Mouse (Mus musculus): ENCODE measurements at regions not wholly inside any gene's neighbourhood (a gene's known extent, or its start where the extent isn't known, plus 50 kb on each side); places are given as distances from the start of the nearest gene placed in this dataset.
A peak's percentile ranks its signal among the peaks of the same experiment; 100 is the strongest.

DNA sequence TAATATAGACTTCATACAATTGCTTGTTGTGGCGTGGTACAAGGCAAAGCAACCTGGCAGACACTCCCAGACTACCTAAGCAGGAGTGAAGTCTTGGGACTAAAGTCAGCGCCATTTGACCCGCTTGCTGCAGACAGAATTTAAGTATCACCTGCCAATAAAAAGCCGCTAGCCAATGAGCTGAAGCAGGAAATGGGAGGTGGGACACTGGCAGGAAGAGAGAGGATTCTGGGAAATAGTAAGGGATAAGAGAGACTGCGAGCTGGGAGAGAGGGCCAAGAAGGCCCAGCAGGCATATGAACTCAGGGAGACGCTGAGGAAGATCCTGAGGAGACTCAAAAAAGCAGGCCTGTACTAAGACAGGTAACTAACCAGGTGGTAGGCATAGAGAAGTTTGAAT is 102.0 kb upstream of the Slc22a12 start:
- DNase-seq, result no peak

DNA sequence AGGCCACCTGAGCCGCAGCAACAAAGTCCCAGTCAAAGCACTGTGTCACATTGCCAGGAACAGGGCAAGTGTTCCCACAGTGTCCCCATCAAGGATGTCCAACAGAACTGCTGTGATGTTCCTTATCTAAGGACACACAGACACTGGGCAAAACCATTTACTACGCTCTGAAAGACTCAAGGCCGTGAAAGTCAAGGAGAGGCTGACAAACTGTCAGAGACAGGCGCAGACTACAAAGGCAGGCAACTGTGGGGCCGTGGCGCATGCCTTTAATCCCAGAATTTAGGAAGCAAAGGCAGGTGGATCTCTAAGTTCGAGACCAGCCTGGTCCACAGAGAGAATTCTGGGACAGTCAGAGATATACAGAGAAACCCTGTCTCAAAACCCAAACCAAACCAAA is 96.8 kb upstream of the Slc22a12 start:
- DNase-seq, result no peak

DNA sequence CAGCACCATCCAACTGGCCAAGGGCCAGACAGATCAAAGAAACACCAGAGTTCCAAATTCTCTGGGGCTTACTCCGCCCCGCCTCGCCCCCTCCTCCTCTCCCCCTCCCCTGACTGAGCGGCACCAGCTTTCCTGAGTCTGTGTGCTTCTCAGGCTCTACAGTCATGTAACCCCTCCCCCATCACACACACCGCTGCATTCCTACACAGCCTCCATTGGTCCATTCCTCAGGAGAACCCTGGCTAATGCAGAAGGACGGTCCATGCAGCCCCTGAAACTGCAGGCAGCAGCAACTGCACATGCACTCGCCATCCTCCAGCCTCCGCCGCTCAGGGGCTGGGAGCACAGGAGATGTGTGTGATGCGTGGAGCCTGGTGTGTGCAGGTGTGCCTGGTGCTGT is 90.6 kb upstream of the Slc22a12 start:
- DNase-seq, result no peak

DNA sequence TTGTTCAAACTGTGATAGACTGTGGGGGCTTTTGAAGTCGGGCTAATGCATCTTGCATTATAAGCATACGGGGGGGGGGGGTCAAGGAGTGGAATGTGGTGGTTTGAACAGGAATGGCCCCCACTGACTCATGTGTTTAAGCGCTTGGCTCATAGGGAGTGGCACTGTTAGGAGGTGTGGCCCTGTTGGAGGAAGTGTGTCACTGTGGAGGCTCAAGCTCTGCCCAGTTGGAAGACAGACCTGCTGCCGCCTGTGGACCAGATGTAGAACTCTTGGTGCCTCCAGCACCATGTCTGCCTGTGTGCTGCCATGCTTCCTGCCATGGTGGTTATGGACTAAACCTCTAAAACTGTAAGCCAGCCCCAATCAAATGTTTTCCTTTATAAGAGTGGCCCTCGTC is 89.0 kb upstream of the Slc22a12 start:
- DNase-seq, result no peak

DNA sequence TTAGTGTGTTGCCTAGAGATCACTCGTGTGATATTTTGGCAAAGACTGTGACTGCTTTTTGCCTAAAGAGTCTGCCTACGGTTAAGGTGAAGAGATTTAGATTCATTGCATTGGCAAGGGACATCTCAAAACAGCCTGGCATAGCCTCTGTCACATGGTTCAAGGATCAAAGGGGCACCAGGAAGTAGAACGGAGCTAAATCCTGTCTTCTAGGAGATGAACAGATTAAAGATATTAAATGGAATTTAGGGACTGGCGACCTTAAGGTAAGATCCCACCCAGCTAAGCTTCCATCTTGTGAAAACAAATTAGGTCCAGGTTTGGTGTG is 87.7 kb upstream of the Slc22a12 start:
- no peak for DNase-seq

DNA sequence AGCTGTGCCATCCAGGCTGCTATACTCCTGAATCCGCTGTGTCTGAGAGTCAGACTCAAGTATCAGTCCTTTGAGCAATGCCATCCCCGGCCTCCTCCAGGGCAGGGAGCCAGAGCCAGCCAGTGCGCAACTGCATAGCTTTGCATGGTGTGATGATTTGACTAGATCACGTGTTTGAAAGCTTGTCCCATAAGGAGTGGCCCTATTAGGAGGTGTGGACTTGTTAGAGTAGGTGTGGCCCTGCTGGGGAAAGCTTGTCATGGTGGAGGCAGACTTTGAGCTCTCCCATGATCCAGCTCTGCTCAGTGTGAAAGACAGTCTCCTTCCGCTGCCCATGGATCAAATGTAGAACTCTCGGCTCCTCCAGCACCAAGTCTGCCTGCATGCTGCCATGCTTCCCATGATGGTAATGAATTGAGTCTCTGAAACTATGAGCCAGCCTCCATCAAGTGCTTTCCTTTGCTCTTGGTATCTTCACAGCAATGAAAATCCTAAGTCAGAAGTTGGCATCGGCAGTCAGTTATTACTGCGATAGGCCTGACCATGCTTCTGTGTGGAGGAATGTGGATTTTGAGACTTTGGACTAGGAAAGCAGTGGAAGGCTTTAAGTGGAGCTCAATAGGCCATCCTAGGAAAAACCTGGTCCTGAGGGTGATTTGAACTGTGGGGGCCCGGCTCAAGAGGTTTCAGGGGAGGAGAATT is 87.2 kb upstream of the Slc22a12 start:
- no peak for DNase-seq

DNA sequence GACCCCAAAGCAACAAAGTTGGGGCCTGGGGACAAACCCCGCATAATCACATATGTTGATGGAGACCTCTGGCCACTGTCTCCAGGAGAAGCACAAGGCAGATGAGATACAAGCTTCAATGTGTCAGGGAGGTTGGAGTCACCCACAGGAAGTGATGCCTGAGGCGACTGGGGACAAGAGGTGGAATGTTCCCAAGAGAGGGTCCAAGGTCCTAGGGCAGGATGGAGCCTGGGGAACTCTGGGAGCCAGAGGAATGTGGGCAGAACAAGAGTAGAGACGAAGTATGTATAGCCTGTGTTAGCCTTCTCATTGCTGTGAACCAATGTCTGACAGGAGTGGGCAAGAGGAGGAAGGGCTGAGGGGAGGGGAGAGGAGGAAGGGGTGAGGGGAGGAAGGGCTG is 82.7 kb upstream of the Slc22a12 start:
- DNase-seq, result no peak

DNA sequence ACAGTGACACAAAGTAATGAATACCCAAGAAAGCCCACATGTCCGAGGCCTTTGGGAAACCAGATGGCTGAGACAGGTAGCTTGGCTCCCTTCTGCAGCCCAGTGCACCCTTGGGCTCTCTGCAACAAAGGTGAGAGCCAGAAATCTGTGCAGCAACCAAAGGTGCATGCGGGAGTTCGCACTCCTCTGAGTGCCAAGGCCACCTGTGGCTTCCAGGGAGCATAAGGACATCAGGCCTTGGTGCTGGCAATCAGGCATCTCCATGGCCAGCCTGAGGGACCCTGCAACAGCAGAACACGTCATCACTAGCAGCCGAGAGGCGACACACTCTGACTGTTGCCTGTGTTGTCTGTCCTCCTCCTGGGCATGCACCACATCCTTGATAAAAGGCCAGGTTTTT is 78.2 kb upstream of the Slc22a12 start:
- no peak for DNase-seq

DNA sequence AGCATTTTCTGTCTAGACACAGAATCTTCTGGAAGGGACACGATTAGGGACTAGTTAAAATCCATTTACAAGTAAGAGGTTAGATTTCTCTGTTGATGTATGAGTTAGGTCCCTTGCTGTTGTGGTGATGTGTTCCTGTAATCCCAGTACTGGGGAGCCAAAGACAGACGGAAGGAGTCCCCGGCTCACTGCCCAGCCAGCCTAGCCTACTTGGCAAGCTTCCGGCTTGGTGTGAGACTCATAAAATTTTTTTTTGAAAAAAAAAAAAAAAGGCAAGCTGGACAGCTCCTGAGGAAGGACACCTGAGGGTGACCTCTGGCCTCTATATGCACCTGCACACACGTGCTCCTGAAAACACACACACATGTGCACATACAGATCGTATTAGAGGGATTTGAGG is 76.7 kb upstream of the Slc22a12 start:
- no peak for DNase-seq

DNA sequence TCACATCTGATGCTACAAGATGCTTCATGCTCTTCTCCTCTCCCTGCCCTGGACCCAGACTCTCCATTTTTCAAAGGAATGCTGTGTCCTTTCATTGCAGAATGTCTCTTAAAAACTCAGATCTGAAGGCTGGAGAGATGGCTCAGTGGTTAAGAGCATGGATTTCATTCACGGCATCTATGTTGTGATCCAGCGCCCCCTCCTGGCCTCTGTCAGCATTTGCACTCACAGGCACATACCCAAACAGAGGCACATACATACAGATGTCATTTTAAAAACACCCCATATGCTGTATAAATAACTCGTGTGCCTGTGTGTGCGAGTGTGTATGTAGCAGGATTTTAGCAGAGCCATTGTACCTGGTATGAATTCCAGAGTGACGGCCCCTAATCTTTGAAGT is 73.8 kb upstream of the Slc22a12 start:
- DNase-seq, result no peak

DNA sequence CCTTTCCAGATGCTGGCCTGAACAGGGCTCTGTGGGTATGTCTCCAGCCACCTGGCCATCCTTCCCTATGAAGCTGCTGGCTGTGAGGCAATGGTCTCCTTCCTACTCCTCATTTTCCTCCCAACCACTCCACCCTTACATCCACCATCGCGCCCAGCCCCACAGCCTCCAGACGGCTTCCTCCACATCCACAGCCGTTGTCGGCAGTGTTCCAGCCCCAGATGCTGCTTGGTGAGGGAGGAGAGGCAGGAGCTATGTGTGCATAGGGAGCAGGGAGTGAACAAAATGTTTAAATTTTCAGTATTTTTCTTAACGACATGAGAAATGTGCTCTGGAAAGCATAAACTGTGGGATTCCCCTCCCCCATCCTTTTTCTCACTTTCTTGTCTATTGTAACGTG is 69.6 kb upstream of the Slc22a12 start:
- peak in 1 of 2 experiments; percentile 20 for DNase-seq

DNA sequence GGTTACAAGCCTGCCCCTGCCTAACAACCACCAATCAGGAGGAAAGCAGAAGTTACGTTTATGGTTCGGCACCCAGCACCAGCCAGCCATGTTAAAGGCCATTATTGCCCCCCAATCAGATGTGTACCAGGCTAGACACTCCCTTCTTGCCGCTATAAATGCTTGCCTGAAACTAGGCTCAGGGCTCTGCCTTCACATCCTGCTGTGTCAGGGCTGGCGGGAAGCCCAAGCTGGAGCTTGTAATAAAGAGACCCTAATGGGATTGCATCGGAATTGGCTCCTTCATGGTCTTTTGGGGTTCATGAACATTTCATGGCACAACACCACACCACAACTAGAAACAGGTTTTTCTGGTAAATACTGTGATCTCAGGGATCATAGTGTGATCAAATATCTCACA is 69.1 kb upstream of the Slc22a12 start:
- no peak for DNase-seq

DNA sequence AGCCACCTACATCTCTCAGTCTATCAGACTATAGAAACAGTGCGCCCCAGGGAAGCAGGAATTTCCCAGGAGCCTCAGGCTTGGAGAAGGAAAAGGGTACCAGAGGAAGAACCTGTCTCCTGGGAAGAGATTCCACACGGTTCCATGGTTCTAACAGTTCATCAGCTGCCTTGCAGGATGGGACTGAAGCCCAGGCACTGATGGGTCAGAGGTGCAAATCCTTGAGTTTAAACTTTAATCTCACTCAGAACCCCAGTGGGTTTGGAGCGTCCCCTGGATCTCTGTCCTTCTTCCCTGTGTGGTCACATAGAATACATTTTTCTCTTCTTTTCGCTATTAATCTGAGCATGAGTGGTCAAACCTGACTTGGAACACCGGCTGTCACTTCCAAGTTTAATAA is 67.9 kb upstream of the Slc22a12 start:
- no peak for DNase-seq

DNA sequence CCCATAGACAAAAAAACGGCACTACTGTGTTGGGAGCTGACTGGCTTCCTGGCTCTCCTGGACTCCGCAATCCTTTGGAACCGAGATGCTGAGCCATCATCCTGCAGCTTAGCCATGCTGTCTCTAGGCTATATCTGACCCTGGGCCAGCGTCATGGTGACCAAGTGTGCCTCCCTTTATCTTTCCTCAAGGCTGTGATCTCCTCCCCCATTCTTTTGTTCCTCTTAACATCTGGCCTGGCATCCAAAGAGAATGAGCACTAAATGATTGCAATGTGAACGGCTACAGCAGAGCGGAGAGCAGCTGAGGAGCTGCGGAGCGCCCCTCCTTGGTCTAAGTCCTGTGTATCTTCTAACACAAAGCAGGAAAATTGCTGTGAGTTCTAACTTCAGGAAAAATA is 67.2 kb upstream of the Slc22a12 start:
- no peak for DNase-seq

DNA sequence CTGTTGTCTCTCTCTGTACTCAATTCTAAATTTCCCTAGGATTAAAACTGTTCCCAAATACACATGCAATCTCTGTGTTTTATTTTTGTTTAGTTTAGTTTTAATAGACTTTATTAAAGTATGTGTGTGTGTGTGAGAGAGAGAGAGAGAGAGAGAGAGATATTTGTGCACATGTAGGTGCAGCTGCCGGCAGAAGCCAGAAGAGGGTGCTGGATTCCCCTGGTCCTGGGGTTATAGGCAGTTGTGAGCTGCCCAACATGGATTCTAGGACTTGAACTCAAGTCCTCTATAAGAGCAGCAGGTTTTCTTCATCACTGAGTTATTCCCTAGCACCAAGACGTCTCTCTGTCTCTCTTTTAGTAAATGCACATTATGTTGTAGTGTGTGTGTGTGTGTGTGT is 64.7 kb upstream of the Slc22a12 start:
- no peak for DNase-seq

DNA sequence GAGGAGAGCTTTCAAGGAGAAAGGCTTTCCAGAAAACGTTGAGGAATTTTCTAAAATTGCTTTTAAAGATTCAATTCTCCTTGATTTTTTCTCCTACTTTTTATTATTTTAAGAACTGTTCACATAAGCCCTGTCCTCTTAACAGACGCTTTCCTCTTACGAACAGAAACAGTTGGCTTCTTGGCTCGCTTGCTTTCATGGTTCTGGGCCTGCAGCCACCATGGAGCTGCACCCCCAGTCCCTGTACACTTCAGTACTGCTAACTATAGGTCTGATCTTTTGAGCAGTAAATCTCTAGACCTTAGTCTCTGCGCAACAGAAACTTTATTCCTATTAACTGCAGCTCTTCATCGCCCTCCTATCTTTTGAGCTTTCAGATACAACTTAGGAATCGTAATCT is 63.8 kb upstream of the Slc22a12 start:
- peak in 1 of 2 experiments; percentile 11 for DNase-seq

DNA sequence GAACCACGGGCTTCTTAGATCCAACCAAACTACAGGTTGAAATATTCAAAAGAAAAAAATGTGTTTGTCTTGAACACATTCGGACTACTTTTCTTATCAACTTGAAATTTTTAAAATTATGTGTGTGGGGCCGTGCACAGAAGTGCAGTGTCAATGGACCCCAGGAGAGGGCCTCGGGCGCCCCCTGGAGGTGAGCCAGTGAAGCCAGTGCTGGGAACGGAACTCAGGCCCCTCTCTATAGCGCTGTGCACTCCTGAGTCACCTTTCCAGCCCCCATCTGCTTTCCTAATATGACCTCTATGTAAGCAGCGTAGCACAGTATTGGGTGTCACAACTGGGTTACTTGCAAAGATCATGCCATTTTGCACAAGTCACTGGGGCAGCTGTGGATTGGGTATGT is 61.9 kb upstream of the Slc22a12 start:
- no peak for DNase-seq

DNA sequence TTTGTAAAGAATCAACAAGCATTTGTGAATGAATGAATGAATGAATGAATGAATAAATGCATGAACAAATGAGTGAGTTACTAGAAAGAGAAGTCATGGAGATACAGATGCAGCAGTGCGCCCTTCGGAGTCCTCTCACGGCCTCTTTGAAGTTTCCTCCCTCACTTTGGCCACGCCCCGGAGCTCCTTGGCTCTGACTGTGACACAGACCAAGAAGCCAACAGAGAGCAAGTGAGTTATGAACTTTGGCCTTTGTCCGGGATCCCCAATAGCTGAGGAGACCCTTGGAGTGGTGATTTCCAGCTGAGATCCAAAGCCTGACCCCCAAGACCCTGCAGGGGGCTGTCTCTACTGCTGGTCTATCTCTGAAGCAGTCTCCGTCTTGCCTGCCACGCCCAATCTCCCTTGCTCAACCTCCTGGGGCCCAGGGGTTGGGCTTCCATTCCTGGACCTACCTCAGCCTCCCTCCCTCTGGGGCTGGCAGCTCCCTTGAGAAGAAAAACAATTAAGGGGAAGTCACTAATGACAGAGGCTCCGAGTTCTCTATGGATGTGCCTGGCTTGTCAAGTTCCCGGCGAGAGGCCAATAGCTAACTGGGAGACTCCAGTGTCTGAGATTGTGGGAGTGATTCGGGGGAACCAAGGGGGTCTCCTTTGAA is 58.2 kb upstream of the Slc22a12 start:
- no peak for DNase-seq

DNA sequence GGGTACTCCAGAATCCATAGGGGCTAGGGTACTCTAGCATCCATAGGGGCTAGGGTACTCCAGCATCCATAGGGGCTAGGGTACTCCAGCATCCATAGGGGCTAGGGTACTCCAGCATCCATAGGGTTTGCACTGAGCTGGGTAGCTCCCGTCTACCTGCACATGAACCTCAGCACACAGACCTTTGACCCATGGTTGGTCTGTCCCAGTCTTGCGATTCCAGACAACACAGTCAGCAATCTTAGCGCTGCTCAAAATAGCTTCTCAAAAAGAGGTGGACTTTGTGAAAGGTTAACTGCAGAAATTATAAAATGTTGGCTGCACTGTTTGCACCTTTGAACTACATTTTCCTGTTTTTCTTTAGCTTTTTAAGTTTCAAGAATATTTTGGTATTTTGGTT is 56.4 kb upstream of the Slc22a12 start:
- DNase-seq, result no peak

DNA sequence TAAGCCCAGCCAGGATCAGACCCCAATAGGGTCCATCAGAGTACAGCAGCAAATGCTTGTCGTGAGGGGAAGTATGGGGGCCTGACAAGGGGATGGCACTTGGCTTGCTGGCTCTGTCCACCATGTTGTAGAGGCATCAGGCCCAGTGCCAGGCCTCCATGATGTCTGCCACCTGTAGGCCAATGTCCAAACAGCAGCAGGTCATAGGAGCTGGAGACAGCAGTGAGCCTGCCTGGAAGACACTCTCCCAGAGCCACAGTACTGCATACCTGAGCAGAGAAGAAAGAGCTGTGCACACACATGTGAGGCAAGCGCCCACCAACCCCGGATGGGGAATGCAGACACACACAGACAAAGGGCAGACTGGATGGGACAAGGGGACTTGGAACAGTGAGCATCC is 55.4 kb upstream of the Slc22a12 start:
- DNase-seq, result no peak

DNA sequence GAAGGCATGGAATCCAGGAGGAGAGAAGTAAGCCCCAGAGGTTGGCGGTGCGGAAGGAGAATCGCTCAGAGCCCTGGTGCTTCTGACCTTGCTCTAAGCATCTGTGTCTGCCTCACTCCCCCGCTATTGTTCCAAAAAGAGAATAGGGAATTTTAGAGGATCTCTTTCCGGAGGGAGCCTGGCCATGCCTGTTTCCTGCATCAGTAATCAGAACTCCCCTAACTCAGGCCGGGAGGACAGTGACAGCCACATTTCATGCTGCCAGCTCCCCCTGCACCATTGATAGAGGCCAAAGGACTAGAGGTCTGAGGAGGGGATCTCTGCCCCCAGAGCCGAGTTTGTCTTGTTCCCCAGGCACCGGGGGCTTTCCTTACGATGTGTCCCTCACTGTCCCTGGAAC is 53.0 kb upstream of the Slc22a12 start:
- DNase-seq, result no peak
